Mouse (Mus musculus) liver, postnatal 0 days (tissue): ENCODE measurements around the gene Syndig1.

Experiments used
- CTCF ChIP-seq: sonication (generic); IDR thresholded peaks from 2 replicates; pipeline ENCODE4 v1.5.1; 2016; ENCODE audit warnings: antibody characterized with exemption, low read depth
- EP300 ChIP-seq: IDR thresholded peaks from 2 replicates; pipeline ENCODE4 v1.6.1; 2016; ENCODE audit warnings: antibody characterized with exemption, low read depth, mild to moderate bottlenecking

- no peak for TF ChIP-seq CTCF
- TF ChIP-seq EP300, result no peak
These were observed at the start of gene Syndig1 for GRCm38 (mm10) chr2:149828911-149829310.
